Mouse (Mus musculus) spleen, adult 2 months (tissue): ENCODE data around the gene Drg1. TPM values are rescaled to one million over a fixed set of nuclear protein-coding genes. Genes with fewer than 3 reads are reported as not detected.
"Not testable (repeated sequence)": the region's sequence is repeated elsewhere in the genome, so short reads cannot be mapped to it uniquely, and the experiment has no call there.

Experiments used
- DNase-seq, 2 experiments: peaks; one replicate each; pipeline versions ENCODE4 v3.0.0 to v3.0.0-alpha.2; 2012 to 2021; ENCODE audit warnings: low spot score in 2 of 2, low read depth in 1 of 2
- H3K27ac ChIP-seq: fragments of 200-500 bp; 2 replicates; pipeline ENCODE4 v1.5.1; 2012; ENCODE audit warnings: low read length, inconsistent platforms; ENCODE audit not compliant: insufficient read depth
- H3K27me3 ChIP-seq: fragments of 200-500 bp; 2 replicates; pipeline ENCODE4 v1.6.1; 2012; ENCODE audit warnings: mild to moderate bottlenecking, moderate library complexity, low read length, inconsistent platforms; ENCODE audit not compliant: control insufficient read depth, insufficient read depth
- H3K36me3 ChIP-seq: fragments of 200-500 bp; 2 replicates; pipeline ENCODE4 v1.6.1; 2012; ENCODE audit warnings: mild to moderate bottlenecking, low read length, inconsistent platforms; ENCODE audit not compliant: control insufficient read depth, insufficient read depth
- H3K4me1 ChIP-seq: fragments of 200-500 bp; 2 replicates; pipeline ENCODE4 v1.6.1; 2011; ENCODE audit warnings: inconsistent platforms; ENCODE audit not compliant: control insufficient read depth, insufficient read depth, insufficient read length
- H3K4me3 ChIP-seq: fragments of 200-500 bp; 2 replicates; pipeline ENCODE4 v1.5.1; 2011; ENCODE audit warnings: mild to moderate bottlenecking, inconsistent platforms; ENCODE audit not compliant: insufficient read depth, insufficient read length; ENCODE audit errors: extremely low read depth
- WGBS: fragments of 180-500 bp; shearing (Covaris S2); methylation state at CpG from one replicate; pipeline ENCODE4 v1.1.7; 2018; 5-methylcytosine and 5-hydroxymethylcytosine counted together
- polyA plus RNA-seq: library from polyadenylated mRNA; depleted of rRNA; stranded (reverse); fragments of >200 nt; gene quantifications from 2 replicates; pipeline ENCODE4 v1.2.3, GENCODE M21; 2012

The Drg1 gene
- polyA plus RNA-seq, 1 experiment: 11.1 TPM

GRCm38 (mm10) chr11:3178968-3179725, 87.1 kb downstream of the Drg1 start:
- H3K27ac ChIP-seq, H3K4me1 ChIP-seq, H3K36me3 ChIP-seq, H3K27me3 ChIP-seq, H3K4me3 ChIP-seq: not testable (repeated sequence)
- peak in 1 of 2 experiments; percentile 56 for DNase-seq
- WGBS: 90% methylated on average over 6 of the region's 6 CpGs

DNA sequence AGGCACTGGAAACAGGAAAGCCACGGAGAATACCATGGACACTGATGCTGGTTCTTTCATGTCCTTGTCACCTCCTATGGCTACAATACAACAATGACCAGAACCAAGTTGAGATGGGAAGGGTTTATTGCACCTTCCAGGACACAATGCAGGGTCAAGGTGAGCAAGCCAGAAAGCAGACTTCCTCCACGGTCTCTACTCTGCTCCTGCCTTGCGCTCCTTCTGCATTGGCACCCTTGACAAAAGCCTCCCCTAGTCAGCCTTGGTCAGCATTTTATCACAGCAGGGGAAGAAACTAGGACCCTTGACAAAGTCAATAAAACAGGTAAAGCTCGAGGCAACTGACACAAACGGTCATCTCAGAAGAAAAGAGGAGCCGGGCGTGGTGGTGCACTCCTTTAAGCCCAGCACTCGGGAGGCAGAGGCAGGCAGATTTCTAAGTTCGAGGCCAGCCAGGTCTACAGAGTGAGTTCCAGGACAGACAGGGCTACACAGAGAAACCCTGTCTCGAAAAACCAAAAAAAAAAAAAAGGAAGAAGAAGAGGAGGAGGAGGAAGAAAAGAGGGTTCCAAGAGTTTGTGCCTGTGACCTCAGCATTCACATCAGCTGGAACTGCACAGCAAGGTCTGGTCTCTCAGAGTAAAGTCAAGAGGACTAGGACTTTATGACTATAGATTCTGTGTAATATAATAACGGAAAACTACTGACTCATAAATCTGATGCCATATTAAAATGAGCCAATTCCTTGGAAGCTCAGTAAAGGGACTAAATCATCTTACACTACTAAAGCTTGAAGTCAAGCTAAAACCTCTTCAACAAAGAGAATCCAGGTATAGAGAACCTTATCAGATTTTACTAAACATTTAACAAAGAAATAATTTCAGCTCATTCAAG, 92.5 kb downstream of the Drg1 start:
- H3K27ac ChIP-seq, H3K27me3 ChIP-seq, H3K4me3 ChIP-seq, H3K36me3 ChIP-seq, H3K4me1 ChIP-seq: not testable (repeated sequence)
- 85% methylated on average over 11 of the region's 11 CpGs for WGBS
- DNase-seq: peak in 1 of 2 experiments; percentile 73

DNA sequence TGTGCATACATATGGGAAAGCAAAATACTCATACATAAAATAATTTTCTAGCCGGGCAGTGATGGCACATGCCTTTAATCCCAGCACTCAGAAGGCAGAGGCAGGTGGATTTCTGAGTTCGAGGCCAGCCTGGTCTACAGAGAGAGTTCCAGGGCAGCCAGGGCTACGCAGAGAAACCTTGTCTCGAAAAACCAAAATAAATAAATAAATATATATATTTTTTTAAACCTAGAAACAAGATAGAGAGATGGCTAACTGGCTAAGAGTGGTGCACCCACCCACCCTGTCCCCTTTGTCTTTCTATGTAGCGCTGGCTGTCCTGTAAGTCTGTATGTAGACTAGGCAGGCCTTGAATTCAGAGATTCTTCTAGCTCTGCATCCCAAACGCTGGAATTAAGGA, 93.7 kb downstream of the Drg1 start:
- H3K27ac ChIP-seq, H3K4me3 ChIP-seq, H3K36me3 ChIP-seq, H3K4me1 ChIP-seq, DNase-seq, H3K27me3 ChIP-seq: not testable (repeated sequence)
- WGBS: 56% methylated on average over 5 of the region's 6 CpGs

DNA sequence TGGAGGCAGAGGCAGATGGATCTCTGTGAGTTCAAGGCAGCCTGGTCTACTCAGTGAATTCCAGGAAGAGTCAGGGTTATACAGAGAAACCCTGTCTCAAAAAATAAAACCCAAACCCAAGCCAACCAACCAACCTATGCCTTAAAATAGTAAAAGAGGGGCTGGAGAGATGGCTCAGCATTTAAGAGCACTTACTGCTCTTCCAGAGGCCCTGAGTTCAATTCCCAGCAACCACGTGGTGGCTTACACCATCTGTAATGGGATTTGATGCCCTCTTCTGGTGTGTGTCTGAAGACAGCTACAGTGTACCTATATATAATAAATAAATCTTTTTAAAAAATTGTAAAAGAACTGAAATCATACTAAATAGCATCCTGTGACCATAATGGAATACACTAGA, 94.3 kb downstream of the Drg1 start:
- H3K27me3 ChIP-seq, H3K36me3 ChIP-seq, H3K4me1 ChIP-seq, H3K27ac ChIP-seq, H3K4me3 ChIP-seq: not testable (repeated sequence)
- DNase-seq: peak in 1 of 2 experiments; percentile 54
- 65% methylated on average over 1 of the region's 1 CpGs for WGBS

DNA sequence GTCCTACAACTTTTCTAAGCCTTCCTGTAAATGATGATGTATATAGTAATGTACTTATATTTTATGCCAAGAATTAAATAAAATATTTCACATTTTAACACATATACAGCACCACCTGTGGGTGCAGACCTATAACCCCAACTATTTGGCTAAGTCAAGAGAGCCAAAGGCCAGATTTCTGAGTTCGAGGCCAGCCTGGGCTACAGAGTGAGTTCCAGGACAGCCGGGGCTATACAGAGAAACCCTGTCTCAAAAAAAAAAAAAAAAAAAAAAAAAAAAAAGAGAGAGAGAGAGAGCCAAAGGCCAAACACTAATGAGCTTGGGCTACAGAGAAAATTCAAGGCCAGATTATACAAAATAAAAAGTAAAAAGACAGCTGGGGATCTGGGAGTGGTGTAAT, 97.2 kb downstream of the Drg1 start:
- not testable (repeated sequence) for H3K36me3 ChIP-seq, H3K27me3 ChIP-seq, H3K4me1 ChIP-seq, H3K27ac ChIP-seq, H3K4me3 ChIP-seq
- WGBS: 66% methylated on average over 2 of the region's 2 CpGs
- DNase-seq: peak in 1 of 2 experiments; percentile 39

- not testable (repeated sequence) for H3K27ac ChIP-seq, H3K4me1 ChIP-seq, H3K4me3 ChIP-seq, H3K36me3 ChIP-seq, H3K27me3 ChIP-seq
- 72% methylated on average over 4 of the region's 4 CpGs for WGBS
- DNase-seq: peak in 1 of 2 experiments; percentile 36
Observed at GRCm38 (mm10) chr11:3167571-3168001, 98.6 kb downstream of the Drg1 start.

DNA sequence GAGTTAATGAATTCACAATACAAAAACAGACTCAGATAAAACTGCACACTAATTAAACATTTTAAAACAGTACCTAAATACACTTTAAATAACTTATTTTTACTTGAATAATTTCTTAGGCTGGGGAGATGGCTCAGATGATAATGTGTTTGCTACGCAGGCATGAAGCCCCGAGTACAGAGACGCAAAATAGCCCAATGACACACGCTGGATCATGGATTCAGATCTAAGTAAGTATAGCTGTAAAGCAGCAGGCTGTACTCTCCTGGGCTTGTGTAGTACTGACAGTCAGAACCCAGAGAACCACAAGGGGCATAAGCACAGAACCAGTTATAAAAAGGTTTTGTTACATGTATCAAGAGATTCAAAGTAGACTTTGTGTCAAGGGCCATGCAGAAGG, 99.1 kb downstream of the Drg1 start:
- H3K27me3 ChIP-seq, H3K36me3 ChIP-seq, H3K4me1 ChIP-seq, H3K27ac ChIP-seq, H3K4me3 ChIP-seq: not testable (repeated sequence)
- peak in 1 of 2 experiments; percentile 14 for DNase-seq
- 90% methylated on average over 4 of the region's 4 CpGs for WGBS

DNA sequence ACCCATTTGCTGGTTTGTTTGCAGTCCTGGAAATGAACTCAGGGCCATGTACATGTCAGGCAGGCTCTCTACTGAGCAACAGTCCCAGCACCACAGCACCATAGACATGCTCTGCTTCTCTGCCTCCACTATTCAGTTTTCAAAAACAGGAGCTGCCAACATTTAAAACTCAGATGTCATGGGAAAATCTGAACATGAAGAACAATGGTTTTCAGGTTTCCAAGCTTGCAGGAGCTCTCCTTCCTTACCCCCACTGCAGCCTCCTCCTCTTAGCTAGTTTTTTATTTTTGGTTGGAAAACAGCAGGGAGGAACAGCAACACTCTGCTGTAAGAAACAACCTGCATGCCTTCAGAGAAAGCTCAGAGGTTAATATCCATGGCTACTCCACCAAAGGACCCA, 99.9 kb downstream of the Drg1 start:
- H3K27me3 ChIP-seq, H3K4me3 ChIP-seq, DNase-seq, H3K27ac ChIP-seq, H3K4me1 ChIP-seq, H3K36me3 ChIP-seq: not testable (repeated sequence)

DNA sequence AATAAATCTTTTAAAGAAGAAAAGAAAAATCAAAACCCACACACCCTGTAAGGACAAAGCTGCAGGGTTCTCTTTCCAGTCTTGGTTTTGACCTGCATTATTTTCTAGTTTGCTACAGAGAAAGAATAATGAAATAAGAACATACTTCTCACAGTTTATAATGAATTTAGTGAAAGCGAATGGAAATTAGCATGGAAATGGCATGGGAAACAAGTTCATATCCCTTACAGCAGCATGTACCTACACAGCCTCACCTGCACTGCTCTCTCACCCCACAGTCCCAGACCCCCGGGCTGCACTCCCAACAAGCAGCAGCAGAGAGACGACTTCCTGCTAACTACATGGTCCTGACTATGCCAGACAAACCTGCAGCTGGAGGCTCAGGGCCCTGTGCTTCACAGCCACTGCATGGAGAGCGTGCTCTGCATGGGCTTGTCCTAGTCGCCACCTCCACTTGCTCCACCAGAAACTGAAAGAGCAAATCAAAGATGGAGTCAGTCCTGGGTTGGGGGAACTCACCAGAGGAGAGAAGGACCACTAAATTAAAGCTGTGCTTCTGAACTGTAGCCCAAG, 100.9 kb downstream of the Drg1 start:
- 86% methylated on average over 3 of the region's 5 CpGs for WGBS
- H3K4me3 ChIP-seq, H3K27me3 ChIP-seq, H3K36me3 ChIP-seq, DNase-seq, H3K4me1 ChIP-seq, H3K27ac ChIP-seq: not testable (repeated sequence)

GRCm38 (mm10) chr11:3163661-3164060, 102.6 kb downstream of the Drg1 start:
- H3K27me3 ChIP-seq, H3K36me3 ChIP-seq, H3K27ac ChIP-seq, H3K4me1 ChIP-seq, H3K4me3 ChIP-seq, DNase-seq: not testable (repeated sequence)
- 77% methylated on average over 3 of the region's 3 CpGs for WGBS
